Comparison of ENCODE assay signal across 20 mouse cellular contexts in genomic region chr14:13915207-13915606, GRCm38 (mm10). TPM values are rescaled to one million over a fixed set of nuclear protein-coding genes. Genes with fewer than 3 reads are reported as not detected.
"Had no signal": no experiment of that assay in that cellular context is flagged by ENCODE, and none has a peak within 500 bp of the region (broad histone marks: within the 10 kb centered on the region; RNA-seq: fewer than 3 reads in every experiment).

No protein-coding gene starts in this region.

- H3K36me3 ChIP-seq: limb, embryonic 15.5 days; liver, embryonic 12.5 days; neural tube, embryonic 13.5 days had no signal

- H3K9me3 ChIP-seq: limb, embryonic 15.5 days; liver, embryonic 12.5 days; neural tube, embryonic 13.5 days had no signal

- H3K4me1 ChIP-seq: limb, embryonic 15.5 days; liver, embryonic 12.5 days; neural tube, embryonic 13.5 days had no signal

- DNase-seq: kidney, adult 11 months; kidney, adult 9 months; kidney, postnatal 36 days; layer of hippocampus, adult 9-11 months; layer of hippocampus, postnatal 36 days; lung, postnatal 4 days; right cerebral cortex, postnatal 14 days; thymus, postnatal 4 days had no signal

- H3K27ac ChIP-seq: kidney, postnatal 0 days; limb, embryonic 15.5 days; liver, embryonic 12.5 days; neural tube, embryonic 13.5 days had no signal

- H3K4me3 ChIP-seq: limb, embryonic 15.5 days; liver, embryonic 12.5 days; neural tube, embryonic 13.5 days had no signal

- H3K27me3 ChIP-seq: limb, embryonic 15.5 days; liver, embryonic 12.5 days; neural tube, embryonic 13.5 days had no signal

- H3K4me2 ChIP-seq: limb, embryonic 15.5 days; liver, embryonic 12.5 days; midbrain, embryonic 11.5 days; neural tube, embryonic 13.5 days had no signal

- ATAC-seq: liver, embryonic 12.5 days had no signal

- H3K9ac ChIP-seq: limb, embryonic 15.5 days; liver, embryonic 12.5 days; neural tube, embryonic 13.5 days had no signal

RNA-seq across cellular contexts. Expression of gene Gm281, which starts 0.9 kb away (rescaled TPM):
- total RNA-seq: layer of hippocampus, adult 18-20 months; layer of hippocampus, postnatal 36 days; left cerebral cortex, adult 8-10 months; left cerebral cortex, postnatal 25 days; megakaryocyte, adult 5-6 weeks had no signal
- polyA plus RNA-seq: kidney, postnatal 0 days; limb, embryonic 11.5 days; limb, embryonic 15.5 days; liver, embryonic 12.5 days; liver, embryonic 16.5 days; midbrain, embryonic 11.5 days; neural tube, embryonic 13.5 days; stomach, embryonic 16.5 days had no signal
